In the genomic region with DNA sequence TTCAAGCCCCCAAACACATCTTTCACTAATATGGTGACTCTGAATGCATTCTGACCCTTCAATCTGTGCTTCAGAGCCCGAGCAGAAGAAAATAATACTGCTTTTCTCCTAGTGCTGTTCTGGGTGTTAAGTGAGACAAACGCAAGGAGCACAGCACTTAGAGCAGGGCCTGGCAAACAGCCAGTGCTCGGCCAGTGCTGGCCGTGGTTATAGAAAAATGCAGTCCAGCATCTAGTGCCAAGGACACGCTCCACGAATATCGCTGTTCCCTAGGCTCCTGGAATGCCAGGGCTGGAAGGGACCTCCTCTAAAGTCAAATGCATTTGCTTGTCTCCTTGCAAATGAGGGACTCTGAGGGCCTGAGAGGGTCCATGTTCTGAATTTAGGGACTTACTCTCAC, we compare ENCODE assay signal across 8 mouse cellular contexts.
DNase-seq lines count a peak whose midpoint lies in the region; ATAC-seq and TF ChIP-seq lines count a peak whose summit lies in the region.

No protein-coding gene starts in this region.

- H3K4me3 ChIP-seq in embryonic facial prominence, embryonic 13.5 days, result no peak overlapping the region
- no peak overlapping the region for H3K4me3 ChIP-seq in intestine, embryonic 16.5 days (ENCODE audit: low read length)
- no peak overlapping the region for H3K4me3 ChIP-seq in myocyte
- H3K4me3 ChIP-seq in liver, postnatal 0 days (ENCODE audit: low read depth, low read length), result no peak overlapping the region

- no peak for TF ChIP-seq POLR2A in myocyte (IDR thresholded peaks at IDR 0.05; ENCODE audit: insufficient read length, low read depth)

- no peaks in the 10 kb centered on the region for H3K9me3 ChIP-seq in embryonic facial prominence, embryonic 13.5 days
- no peaks in the 10 kb centered on the region for H3K9me3 ChIP-seq in intestine, embryonic 16.5 days (ENCODE audit: control insufficient read depth, low read length)
- H3K9me3 ChIP-seq in liver, postnatal 0 days (ENCODE audit: low read length), result no peaks in the 10 kb centered on the region

- H3ac ChIP-seq in myocyte (ENCODE audit: control insufficient read depth, insufficient read length), result no peak overlapping the region

- H3K79me2 ChIP-seq in myocyte (ENCODE audit: control insufficient read depth, insufficient read depth), result no peaks in the 10 kb centered on the region

- no peak overlapping the region for H3K4me2 ChIP-seq in embryonic facial prominence, embryonic 13.5 days
- no peak overlapping the region for H3K4me2 ChIP-seq in intestine, embryonic 16.5 days (ENCODE audit: low read depth, low read length)
- H3K4me2 ChIP-seq in myocyte (ENCODE audit: low read depth), result peak overlapping the region; percentile 62
- no peak overlapping the region for H3K4me2 ChIP-seq in liver, postnatal 0 days (ENCODE audit: low read depth, low read length)

- H3K27me3 ChIP-seq in embryonic facial prominence, embryonic 13.5 days, result no peaks in the 10 kb centered on the region
- no peaks in the 10 kb centered on the region for H3K27me3 ChIP-seq in intestine, embryonic 16.5 days (replicated peaks; ENCODE audit: control insufficient read depth, insufficient read depth, low read length)
- H3K27me3 ChIP-seq in myocyte (ENCODE audit: control insufficient read depth, insufficient read depth, insufficient read length), result no peaks in the 10 kb centered on the region
- no peaks in the 10 kb centered on the region for H3K27me3 ChIP-seq in liver, postnatal 0 days (ENCODE audit: insufficient read depth, low read length)

- no peak for TF ChIP-seq EP300 in liver, postnatal 0 days (IDR thresholded peaks at IDR 0.05; ENCODE audit: low read depth)

- peak; percentile 26 to 37 for DNase-seq in right cerebral cortex, postnatal 10 days (ENCODE audit: low spot score in 2 of 2)
- no peak for DNase-seq in right cerebral cortex, postnatal 25 days
- DNase-seq in thymus, postnatal 14 days, result no peak
- no peak for DNase-seq in right cerebral cortex, postnatal 14 days
- no peak for DNase-seq in liver, postnatal 0 days

- TF ChIP-seq CTCF in liver, postnatal 0 days (IDR thresholded peaks at IDR 0.05; ENCODE audit: low read depth), result no peak

- H3K4me1 ChIP-seq in embryonic facial prominence, embryonic 13.5 days, result peaks cover 60% of the 10 kb centered on the region
- peaks cover 40% of the 10 kb centered on the region for H3K4me1 ChIP-seq in intestine, embryonic 16.5 days (ENCODE audit: control insufficient read depth, insufficient read depth, low read length)
- no peaks in the 10 kb centered on the region for H3K4me1 ChIP-seq in liver, postnatal 0 days (ENCODE audit: insufficient read depth)

- WGBS in embryonic facial prominence, embryonic 13.5 days, result 44% methylated on average over 7 of the region's 7 CpGs
- 41% methylated on average over 7 of the region's 7 CpGs for WGBS in intestine, embryonic 16.5 days
- WGBS in liver, postnatal 0 days (ENCODE audit: insufficient replicate concordance), result 68% methylated on average over 7 of the region's 7 CpGs

- H3K36me3 ChIP-seq in embryonic facial prominence, embryonic 13.5 days, result no peaks in the 10 kb centered on the region
- no peaks in the 10 kb centered on the region for H3K36me3 ChIP-seq in intestine, embryonic 16.5 days (ENCODE audit: control insufficient read depth, insufficient read depth, low read length)
- no peaks in the 10 kb centered on the region for H3K36me3 ChIP-seq in myocyte (ENCODE audit: control insufficient read depth, insufficient read depth)
- no peaks in the 10 kb centered on the region for H3K36me3 ChIP-seq in liver, postnatal 0 days (replicated peaks; ENCODE audit: insufficient read depth, low read length)

- peak overlapping the region; percentile 69 for H3K27ac ChIP-seq in embryonic facial prominence, embryonic 13.5 days
- peak overlapping the region; percentile 46; the same call in 1 of the 2 replicates for H3K27ac ChIP-seq in intestine, embryonic 16.5 days (ENCODE audit: low read length)
- H3K27ac ChIP-seq in liver, postnatal 0 days (ENCODE audit: low read depth), result no peak overlapping the region

- no peak for ATAC-seq in embryonic facial prominence, embryonic 13.5 days (ENCODE audit: insufficient number of reproducible peaks, insufficient read depth, low FRiP score, low TSS enrichment, low read depth)
- ATAC-seq in intestine, embryonic 16.5 days, result no peak
- no peak for ATAC-seq in liver, postnatal 0 days

- no peak overlapping the region for H3K9ac ChIP-seq in embryonic facial prominence, embryonic 13.5 days
- no peak overlapping the region for H3K9ac ChIP-seq in intestine, embryonic 16.5 days (ENCODE audit: low read depth, low read length)
- no peak overlapping the region for H3K9ac ChIP-seq in liver, postnatal 0 days (replicated peaks)

TF ChIP-seq in myocyte, 11 proteins besides CTCF, POLR2A, EP300 and RAD21:
- no peak for TF ChIP-seq CEBPB (IDR thresholded peaks at IDR 0.05; ENCODE audit: insufficient read depth, poor library complexity, severe bottlenecking)
- no peak for TF ChIP-seq REST (IDR thresholded peaks at IDR 0.05; ENCODE audit: insufficient read depth, insufficient read length)
- no peak for TF ChIP-seq TCF3 (IDR thresholded peaks at IDR 0.05; ENCODE audit: insufficient read length, low read depth)
- TF ChIP-seq MAX (IDR thresholded peaks at IDR 0.05; ENCODE audit: low read depth), result no peak
- no peak for TF ChIP-seq MYOG (IDR thresholded peaks at IDR 0.05; ENCODE audit: control insufficient read depth in 1 of 3, insufficient read depth in 1 of 3, insufficient read length in 2 of 3, low read depth in 2 of 3)
- no peak for TF ChIP-seq SRF (IDR thresholded peaks at IDR 0.05; ENCODE audit: control insufficient read depth, insufficient read length, low read depth)
- TF ChIP-seq MYOD1 (IDR thresholded peaks at IDR 0.05; ENCODE audit: control insufficient read depth in 1 of 3, insufficient read length in 2 of 3, low read depth in 2 of 3), result peak in 1 of 3 experiments; percentile 9
- TF ChIP-seq USF1 (IDR thresholded peaks at IDR 0.05; ENCODE audit: low read depth), result no peak
TF ChIP-seq in myocyte: peak in this region for 1.

Comparison
In these comparisons a context has a peak if more than half of its experiments do, and no peak if none do; other contexts are left out.
1. DNase-seq: peak in right cerebral cortex, postnatal 10 days (2 of 2); none in right cerebral cortex, postnatal 25 days (single experiment), thymus, postnatal 14 days (single experiment), right cerebral cortex, postnatal 14 days (single experiment) and liver, postnatal 0 days (single experiment).